Mouse (Mus musculus) kidney, adult 2 months (tissue): ENCODE data around the gene Arhgap21.

Source experiments
- CTCF ChIP-seq: fragments of 200-500 bp; conservative IDR thresholded peaks from 2 replicates; pipeline ENCODE4 v1.5.1; 2011; ENCODE audit warnings: low read depth, mild to moderate bottlenecking, control low read depth, low read length, moderate library complexity, mixed read lengths; ENCODE audit not compliant: insufficient read depth, insufficient read length
- POLR2A ChIP-seq: fragments of 200-500 bp; IDR thresholded peaks from one replicate; pipeline ENCODE4 v1.6.1; 2011; ENCODE audit warnings: low read depth, low read length, control low read depth

DNA sequence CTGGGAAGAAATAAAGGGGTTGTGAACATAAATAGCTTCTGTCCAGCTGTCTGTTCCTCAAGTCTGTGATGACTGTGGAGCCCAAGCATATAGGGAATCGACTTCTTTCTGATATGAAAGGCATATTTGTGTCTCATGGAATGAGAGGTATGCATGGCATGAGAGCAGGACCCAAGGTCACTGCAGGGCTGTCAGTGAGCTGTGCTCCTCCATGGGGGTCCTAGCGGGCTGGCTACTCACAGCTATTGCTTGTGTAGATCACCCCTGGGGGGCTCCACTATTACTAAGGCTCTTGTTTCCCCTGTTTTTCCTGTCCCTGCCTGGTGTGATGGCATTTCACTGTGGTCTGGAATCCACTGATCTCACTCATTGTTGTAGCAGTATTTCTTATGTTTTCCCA, 22.2 kb upstream of the Arhgap21 start:
- TF ChIP-seq CTCF (no peak), POLR2A (no peak)
